Mouse (Mus musculus) brain, embryonic 14.5 days (tissue): Measurements from ENCODE around the gene Pitpnc1.

Experiments used
- CTCF ChIP-seq: fragments of 200-500 bp; IDR thresholded peaks from 2 replicates; pipeline ENCODE4 v1.5.1; 2012; ENCODE audit warnings: inconsistent platforms, mild to moderate bottlenecking, moderate library complexity, borderline replicate concordance; ENCODE audit not compliant: insufficient read depth, insufficient read length; ENCODE audit errors: extremely low read depth
- POLR2A ChIP-seq: fragments of 200-500 bp; IDR thresholded peaks from 2 replicates; pipeline ENCODE4 v1.6.1; 2012; ENCODE audit warnings: mild to moderate bottlenecking, inconsistent platforms, borderline replicate concordance; ENCODE audit not compliant: poor library complexity, insufficient read depth, insufficient read length, severe bottlenecking; ENCODE audit errors: extremely low read depth

DNA sequence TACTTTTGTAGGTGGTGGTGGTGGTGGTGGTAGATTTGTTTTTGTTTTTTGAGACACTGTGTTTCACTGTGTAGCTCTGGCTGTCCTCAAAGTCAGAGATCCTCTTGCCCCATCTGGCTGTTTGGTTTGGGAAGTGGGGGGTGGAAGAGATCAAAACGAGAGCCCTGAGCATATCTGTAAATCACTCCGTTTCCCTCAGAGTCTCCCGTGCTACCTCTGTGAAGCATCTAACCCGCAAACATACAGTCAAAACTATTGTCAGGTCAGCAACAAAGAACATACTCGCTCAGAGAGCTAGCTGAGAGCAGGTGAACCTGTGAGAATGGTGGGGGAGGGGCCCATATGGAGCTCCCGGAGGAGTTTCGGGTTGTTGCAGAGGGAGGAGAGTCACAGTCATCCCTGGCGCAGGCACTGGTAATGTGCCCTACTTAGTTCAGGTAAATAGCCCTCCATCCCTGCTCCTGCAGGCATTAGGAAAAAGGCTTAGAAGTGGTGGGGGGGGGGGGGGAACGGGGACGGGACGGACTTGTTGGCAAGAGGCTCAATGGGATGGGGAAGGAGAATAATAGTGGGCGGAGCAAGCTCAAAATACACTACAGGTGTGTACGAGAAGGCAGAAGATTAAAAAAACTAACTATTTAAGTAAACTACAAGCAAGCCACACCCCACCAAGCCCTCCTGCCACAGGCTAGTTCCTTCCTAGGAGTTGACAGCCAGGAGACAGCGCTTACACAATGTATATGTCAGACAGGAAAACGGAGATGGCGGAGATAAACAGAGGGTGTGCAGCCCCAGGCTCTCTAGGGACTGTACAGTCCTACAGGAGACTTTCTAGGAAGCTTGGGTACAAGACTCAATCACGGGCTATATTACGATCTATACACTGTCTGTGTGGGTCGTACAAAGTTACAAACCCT lies 15.7 kb downstream of the Pitpnc1 start:
- no peak for TF ChIP-seq POLR2A
- no peak for TF ChIP-seq CTCF
